Mouse (Mus musculus) embryo, embryonic 10.5 days (tissue): ENCODE results near the gene Inca1.

ENCODE experiments used
- DNase-seq: peaks from one replicate; pipeline ENCODE4 v3.0.0-alpha.2; 2015; ENCODE audit warnings: low spot score

The Inca1 gene

GRCm38 (mm10) chr11:70669582-70670345 lies 30.2 kb downstream of the Inca1 start:
- DNase-seq: peak; percentile 92

- peak; percentile 99 for DNase-seq
These were observed 31.0 kb downstream of the Inca1 start, which contains the start of gene Spag7 for GRCm38 (mm10) chr11:70668771-70669505. Spag7 (minus strand) TSS chr11:70669416.

- DNase-seq: no peak
These were observed 31.6 kb downstream of the Inca1 start for GRCm38 (mm10) chr11:70668335-70668770.

- no peak for DNase-seq
These were observed 32.4 kb downstream of the Inca1 start for GRCm38 (mm10) chr11:70667271-70668150.

GRCm38 (mm10) chr11:70666687-70667086 lies 33.3 kb downstream of the Inca1 start:
- no peak for DNase-seq

- DNase-seq: no peak
These were observed 35.2 kb downstream of the Inca1 start for GRCm38 (mm10) chr11:70664741-70665140.

- DNase-seq: no peak
These were observed 36.0 kb downstream of the Inca1 start for GRCm38 (mm10) chr11:70663957-70664356.

- no peak for DNase-seq
These were observed 36.9 kb downstream of the Inca1 start for GRCm38 (mm10) chr11:70663101-70663500.

GRCm38 (mm10) chr11:70660571-70660970 lies 39.4 kb downstream of the Inca1 start:
- DNase-seq: no peak

GRCm38 (mm10) chr11:70658942-70659341 lies 41.0 kb downstream of the Inca1 start:
- no peak for DNase-seq

- no peak for DNase-seq
These were observed 41.4 kb downstream of the Inca1 start for GRCm38 (mm10) chr11:70658521-70658920.

- DNase-seq: no peak
These were observed 42.0 kb downstream of the Inca1 start for GRCm38 (mm10) chr11:70657991-70658390.

- DNase-seq: no peak
These were observed 42.4 kb downstream of the Inca1 start for GRCm38 (mm10) chr11:70657573-70657972.

- peak; percentile 67 for DNase-seq
These were observed 43.0 kb downstream of the Inca1 start, which contains the start of gene Eno3 for GRCm38 (mm10) chr11:70656964-70657363. Eno3 (plus strand) TSS chr11:70657202.

GRCm38 (mm10) chr11:70656456-70656927 lies 43.5 kb downstream of the Inca1 start:
- peak; percentile 84 for DNase-seq

GRCm38 (mm10) chr11:70655571-70656455 lies 44.1 kb downstream of the Inca1 start:
- DNase-seq: peak; percentile 78

- peak; percentile 89 for DNase-seq
These were observed 44.9 kb downstream of the Inca1 start for GRCm38 (mm10) chr11:70654923-70655570.

GRCm38 (mm10) chr11:70654198-70654922 lies 45.6 kb downstream of the Inca1 start, which contains the start of gene Pfn1:
Pfn1 (minus strand) TSS chr11:70654644.
- DNase-seq: peak; percentile 89

GRCm38 (mm10) chr11:70653345-70654197 lies 46.4 kb downstream of the Inca1 start:
- DNase-seq: peak; percentile 86
